Mouse (Mus musculus) E14TG2a.4 (cell line): ENCODE results near the gene Flnb.

Experiments used
- CTCF ChIP-seq: conservative IDR thresholded peaks from 2 replicates; pipeline ENCODE4 v1.5.1; 2014; ENCODE audit warnings: low read length
- NANOG ChIP-seq: IDR thresholded peaks from 2 replicates; pipeline ENCODE4 v1.6.1; 2014; ENCODE audit warnings: borderline replicate concordance, low read length, mixed read lengths

DNA sequence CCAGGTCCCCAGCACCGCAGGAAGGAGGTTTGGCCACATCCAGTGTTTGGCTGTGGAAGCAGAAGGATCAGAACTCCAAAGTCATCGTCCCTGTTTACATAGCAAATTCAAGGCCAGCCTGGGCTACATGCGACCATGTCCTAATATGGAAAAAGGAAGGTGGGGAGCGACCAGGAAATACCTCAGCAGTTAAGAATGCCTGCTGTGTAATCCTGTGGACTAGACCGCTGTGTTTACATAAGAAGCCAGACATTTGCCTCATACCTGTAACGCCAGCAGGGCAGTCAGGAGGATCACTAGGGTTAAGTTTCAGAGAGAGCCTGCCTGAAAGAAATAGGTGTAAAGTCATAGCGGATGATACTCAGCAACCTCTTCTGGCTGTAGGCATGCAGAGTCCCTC, 145.4 kb downstream of the Flnb start:
- TF ChIP-seq CTCF (no peak), NANOG (no peak)
